Mouse (Mus musculus): ENCODE measurements around the gene Mast4.
A peak's percentile ranks its signal among the peaks of the same experiment; 100 is the strongest.

The Mast4 gene

DNA sequence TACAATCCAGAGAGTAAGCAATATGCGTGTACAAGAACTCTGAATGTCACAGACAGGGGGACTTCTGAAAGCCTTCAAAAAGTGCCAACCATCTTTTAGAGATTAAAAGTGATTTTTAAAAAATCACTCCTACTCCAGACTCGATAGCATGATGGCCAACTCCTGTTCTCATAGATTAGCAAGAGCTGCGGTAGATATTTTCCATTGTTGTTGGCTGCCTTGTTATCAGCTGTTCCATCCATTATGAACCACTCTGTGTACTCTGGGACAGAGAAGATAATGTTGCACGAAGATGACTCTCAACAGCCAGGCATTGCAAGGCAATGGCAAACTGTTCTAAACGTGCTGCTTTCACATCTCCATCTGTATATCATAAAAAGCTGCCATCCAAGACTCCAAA lies 360.4 kb downstream of the Mast4 start:
- DNase-seq (ENCODE audit: low spot score): no peak

DNA sequence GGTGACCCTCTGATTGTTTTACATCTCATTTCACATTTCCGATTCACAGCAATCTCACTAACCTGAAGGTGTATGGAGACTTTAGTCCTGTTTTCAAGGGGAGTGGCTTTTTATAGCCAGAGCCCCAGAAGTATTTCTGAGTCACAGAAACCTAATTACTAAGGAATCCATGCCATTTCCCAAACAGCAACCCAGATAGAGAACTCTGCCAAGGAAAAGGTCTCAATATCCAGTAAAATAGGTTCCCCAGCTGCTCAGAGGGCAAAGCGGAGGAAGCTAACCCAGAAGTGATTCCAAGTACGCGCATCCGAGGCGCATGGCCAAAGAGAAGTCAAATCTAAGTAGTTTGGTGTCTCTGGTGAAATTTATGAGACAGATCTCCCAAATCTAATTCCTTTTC lies 370.8 kb downstream of the Mast4 start:
- no peak for DNase-seq (ENCODE audit: low spot score)

DNA sequence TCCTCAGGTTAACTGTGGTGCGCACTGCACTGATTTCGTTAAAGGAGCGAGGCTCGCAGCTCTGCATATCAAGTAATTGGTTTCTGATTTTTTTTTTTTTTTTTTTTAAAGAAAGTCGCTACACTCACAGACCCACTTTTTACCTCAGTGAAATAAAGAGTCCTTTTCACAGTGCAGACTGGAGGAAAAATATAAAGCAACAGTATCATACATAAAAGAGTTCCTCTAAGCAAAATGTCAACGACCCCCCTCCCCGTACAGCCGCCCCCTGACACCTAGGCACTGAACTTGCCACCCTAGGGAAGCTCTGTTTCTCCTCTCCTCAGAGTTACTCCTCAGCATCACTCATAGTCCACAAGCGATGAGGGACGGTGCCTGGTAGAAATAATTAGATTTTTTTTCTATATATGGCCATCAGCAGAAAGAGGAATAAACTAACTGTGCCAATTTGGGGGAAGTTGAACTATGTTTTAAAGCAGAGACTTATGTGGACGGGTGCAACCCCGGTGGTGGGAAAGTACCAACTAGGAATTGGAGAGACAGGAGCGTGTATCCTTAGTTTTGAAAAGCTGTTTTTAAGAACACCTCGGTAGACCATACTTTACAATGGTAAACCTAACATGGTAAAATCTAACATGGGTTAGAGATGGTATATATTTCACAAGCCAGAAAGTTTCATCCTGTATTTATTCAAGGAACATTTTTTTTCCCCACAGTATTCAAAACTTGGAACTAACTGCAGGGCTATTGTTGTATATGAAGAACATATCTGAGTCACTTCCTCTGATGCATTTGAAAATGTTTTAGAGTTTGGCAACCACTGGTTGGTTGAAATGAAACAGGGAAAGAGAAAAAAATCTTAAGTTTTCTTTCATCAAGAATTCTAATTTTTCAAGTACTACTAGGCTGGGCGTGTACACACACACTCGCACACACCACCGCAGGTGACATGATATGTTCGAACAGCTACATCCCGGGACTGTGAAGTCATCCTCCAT lies 375.7 kb downstream of the Mast4 start:
- no peak for DNase-seq (ENCODE audit: low spot score)

DNA sequence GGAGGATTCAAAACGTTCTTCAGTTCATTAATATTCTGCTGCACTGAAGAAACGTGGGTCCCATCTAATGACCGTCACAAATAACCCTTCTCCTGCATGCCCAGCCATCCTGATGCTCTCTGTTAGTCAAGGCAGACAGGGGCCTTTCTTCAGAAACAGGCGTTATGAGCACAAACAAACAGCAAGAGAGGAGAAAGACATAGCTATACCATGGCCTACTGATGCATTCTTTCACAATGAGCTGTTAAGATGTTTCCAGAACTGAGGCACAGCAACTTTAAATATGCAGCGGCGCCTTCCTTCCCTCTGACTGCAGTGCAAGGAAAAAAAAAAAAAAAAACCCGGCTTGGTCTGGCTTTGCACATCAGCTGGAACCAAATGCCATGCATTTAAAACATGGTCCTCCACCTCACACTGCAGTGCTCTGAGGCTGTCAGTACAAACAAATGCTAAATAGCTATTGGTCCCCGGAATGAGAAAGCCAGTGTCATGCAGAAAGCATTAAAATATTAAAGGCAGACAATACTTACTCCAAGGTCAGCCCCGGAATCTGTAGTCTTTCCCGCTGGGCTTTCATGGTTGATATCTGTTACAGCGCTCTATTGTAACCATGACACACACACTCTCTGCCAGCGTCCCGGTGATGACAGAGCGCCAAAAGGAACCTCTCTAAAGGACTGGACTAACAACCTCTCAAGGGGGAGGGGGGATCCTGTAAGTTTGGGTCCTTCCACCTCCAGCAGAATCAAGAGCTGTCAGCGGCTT lies 376.6 kb downstream of the Mast4 start:
- peak; percentile 59 for DNase-seq (ENCODE audit: low spot score)

DNA sequence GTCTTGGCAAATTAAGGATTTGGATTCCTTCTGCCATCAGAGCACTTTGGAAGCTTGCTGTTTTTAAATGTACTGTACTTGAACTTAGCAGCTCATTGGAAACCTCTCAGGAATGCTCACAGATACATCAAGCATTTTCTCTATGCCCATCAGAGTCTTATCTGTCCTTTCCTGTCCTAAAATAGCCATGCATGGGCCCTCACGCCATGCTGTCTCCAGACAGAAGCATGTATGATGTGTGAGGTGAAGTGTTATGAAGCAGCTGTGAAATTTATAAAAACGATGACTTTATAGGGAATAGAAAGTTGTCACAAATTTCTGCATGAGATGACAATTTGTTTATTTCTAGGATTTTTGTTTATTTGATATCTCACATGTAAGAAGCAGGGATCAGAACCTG lies 378.8 kb downstream of the Mast4 start:
- DNase-seq (ENCODE audit: low spot score): no peak

DNA sequence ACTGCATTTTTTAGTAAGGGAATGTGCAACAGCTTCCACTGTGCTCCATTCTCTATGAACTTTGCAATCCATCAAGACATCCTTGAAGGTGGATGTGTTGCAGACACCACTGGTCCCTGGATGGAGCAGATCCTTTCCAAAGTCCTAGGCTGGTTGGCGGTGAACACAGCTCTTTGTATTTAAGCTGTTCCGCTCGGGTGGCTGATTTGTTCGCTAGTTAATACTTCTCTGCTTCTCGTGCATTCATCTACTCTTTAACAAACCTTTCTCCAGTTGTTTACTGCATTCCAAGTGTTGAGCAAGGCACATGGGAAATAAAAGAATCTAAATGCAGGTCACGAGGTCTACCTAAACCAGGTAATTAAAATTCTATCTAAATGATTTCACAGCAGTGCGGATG lies 384.5 kb downstream of the Mast4 start:
- peak; percentile 29 for DNase-seq (ENCODE audit: low spot score)

DNA sequence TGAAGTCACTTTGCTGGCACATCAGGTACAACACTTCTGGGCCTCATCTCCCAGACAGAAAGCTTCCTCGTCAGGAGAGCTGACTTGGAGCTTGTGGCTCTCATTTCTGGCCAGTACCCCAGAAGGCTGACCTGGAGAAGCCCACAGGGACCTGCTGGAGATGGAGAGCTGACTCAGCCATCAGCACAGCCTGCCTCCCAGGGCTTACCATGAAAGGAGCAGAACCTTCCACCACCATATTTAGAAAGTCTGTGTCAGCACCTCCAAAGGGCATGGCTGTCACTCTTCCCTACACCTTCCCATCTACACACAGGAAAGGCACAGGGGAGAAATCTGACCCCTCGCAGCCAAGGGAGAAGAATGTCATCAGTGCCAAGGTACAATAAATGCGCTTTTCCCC lies 385.3 kb downstream of the Mast4 start:
- no peak for DNase-seq (ENCODE audit: low spot score)

DNA sequence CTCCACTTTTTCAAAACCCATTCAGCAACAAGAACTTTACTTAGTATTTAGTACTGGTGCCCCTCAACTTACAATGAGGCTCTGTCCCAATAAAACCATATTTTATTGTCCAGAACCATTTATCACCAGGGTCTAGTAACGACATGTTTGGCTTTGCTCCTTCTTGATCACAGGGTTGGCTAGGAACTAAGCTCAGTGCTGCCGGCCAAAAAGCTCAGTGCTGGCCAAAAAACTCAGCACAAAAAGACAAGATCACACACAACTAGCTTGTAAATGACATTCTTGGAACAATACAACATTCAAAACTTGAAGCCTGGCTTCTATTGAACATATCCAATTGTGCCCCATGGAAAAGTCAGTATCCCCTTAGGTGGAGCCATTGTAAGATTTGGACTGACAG lies 386.8 kb downstream of the Mast4 start:
- DNase-seq (ENCODE audit: low spot score): no peak

DNA sequence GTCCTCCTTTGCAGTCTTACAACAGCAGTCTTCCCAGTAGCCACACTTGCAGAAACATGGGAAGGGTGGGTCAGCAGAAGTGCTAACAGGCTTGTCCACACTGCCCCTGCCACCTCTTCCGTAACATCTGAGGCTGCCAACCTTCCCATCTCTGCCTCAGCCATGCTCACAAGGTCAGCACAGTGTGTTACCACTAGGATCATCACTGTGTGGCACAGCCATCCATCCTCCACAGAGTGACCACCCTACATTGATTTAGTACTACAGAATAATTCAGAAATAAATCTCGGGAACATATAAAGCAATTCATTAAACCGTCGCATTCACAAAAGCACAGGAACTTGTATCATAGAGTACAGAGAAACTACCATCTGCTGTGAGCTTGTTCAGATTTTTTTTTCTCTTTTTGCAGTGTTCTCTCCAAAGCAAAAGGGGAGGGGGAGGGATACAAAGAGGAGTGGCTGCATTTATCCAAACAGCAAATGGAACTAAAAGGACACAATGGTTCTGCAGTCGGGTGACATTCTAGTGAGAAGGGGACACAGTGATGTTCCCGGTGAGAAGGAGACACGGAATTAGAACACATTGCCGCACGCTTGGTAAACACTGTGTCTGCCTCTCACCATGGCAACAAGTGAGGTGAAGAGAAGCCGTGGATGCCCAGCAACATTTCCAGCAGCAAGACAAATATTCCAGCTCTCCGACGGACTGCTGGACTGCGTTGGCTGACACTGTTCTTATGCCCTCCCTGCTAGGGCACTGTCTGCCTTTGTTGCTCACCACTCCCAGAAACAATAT lies 388.1 kb downstream of the Mast4 start:
- DNase-seq (ENCODE audit: low spot score): no peak

DNA sequence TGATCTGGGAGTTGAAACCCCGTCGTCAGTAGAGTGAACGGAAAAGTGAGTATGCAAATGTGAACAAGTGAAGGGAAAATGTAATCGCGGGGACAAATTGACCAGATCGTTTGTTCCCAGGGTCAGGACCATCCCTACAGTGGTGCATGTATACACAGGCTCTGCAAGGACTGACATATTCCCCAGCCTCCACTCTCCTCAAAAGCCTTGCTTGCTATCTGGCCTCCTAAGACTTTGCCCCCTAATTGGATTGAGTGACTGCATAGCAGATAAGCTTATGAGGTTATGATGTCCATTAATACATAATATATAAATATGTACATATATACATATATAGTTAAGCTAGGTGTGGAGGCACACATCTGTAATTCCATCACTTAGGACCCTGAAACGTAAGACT lies 388.8 kb downstream of the Mast4 start:
- no peak for DNase-seq (ENCODE audit: low spot score)

DNA sequence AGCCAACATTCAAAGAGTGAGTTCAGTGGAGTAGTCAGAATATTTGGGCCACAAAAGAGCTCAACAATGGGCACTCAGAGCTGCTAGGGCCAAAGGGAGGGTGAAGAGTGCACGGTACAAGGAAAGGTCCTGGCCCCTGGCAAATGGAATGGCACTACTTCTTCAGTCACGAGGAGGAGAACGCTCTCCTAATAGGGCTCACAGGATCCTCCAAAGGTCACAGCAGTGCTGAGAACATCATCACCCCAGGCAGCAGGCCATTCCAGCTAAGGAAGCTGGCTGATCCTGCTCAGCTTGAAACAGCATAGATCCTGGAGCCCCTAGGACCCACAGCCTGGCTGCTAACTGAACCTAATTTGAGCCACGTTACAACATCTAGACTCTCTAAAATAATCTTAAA lies 389.8 kb downstream of the Mast4 start:
- DNase-seq (ENCODE audit: low spot score): no peak

DNA sequence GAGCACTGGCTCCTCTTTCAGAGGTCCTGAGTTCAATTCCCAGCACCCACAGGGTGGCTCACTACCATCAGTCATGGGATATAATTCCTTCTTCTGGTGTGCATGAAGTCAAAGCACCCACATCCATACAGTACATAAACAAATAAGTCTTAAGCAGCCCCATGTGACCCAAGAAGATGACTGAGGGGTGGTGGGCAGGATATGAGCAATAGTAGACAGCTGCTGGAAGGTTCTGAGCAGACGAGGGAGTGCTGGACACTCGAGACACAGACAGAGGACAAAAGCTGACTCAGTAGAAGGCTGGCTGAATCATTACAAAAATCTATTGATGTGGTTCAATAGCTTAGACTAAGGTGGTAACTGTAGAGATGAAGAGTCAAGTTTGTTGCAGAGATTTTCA lies 391.7 kb downstream of the Mast4 start:
- DNase-seq (ENCODE audit: low spot score): no peak

DNA sequence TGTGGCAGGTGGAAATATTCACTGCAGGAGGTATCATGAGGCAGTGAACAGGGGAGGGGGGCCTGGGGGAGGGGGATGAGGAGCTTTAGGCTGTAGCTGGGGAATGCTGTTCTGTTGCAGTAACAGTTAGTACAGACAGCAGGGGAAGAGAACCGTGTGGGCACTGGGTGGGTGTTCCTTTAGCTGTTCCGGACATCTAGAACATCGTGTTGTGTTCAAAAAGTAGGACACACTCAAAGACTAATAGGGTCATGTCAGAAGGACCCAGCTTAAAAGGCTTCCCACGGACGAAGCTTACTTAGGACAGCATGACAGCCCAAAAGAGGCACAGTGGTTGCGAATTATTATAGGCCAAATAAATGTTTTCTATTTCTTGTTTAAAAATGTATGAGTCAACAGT lies 393.8 kb downstream of the Mast4 start:
- DNase-seq (ENCODE audit: low spot score): no peak

DNA sequence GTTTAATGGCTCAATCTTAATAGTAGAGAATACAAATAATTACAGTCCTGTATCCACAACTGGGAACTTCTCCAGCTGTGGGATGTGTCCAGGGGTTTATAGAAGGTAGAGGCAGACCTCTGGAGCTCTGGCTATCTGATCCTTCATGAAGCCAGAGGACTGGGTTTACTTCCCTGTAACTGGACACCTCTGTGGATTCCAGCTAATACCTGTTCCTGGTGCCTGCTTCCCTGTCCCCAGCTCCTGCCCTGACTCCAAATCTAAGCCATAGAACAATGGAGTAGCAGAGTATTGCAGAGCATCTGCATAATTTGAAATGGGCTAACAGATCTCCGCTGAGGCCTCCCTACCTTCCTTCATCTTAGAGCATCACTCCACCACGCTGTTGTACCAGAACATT lies 398.1 kb downstream of the Mast4 start:
- no peak for DNase-seq (ENCODE audit: low spot score)

DNA sequence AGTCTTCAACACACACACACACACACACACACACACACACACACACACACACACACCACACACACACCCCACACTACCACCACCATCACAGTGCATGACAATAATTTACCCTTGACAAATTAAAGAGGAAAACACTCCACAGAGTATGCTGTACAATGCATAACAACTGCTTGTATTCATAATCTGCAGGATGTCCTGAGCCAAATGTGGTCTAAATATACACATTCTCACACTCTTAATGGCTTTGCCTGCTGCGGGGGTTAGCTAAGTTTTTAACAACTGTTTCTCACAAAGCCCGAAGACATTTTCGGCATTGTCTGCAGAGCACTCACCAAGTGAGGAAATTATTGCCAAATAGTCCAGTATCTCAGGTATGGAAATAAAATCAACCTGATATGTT lies 398.5 kb downstream of the Mast4 start:
- DNase-seq (ENCODE audit: low spot score): no peak

DNA sequence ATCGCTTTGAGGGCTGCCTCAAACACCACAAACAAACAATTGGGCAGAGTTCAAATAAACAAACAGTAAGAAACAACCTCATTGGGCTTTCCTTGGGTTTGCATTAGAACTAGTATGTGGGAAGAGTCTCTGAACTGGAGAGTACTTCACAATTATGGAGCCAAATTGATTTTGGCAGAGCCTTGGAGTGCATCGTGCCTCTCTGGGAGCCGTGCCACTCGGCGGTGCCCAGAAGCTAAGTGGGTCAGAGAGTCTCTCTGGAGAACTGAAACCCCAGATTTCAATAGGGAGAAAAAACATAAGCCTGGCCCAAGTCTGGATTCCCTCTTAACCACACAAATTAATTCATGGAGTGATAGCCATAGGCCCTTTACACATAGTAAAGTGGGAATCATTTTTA lies 400.6 kb downstream of the Mast4 start:
- no peak for DNase-seq (ENCODE audit: low spot score)

DNA sequence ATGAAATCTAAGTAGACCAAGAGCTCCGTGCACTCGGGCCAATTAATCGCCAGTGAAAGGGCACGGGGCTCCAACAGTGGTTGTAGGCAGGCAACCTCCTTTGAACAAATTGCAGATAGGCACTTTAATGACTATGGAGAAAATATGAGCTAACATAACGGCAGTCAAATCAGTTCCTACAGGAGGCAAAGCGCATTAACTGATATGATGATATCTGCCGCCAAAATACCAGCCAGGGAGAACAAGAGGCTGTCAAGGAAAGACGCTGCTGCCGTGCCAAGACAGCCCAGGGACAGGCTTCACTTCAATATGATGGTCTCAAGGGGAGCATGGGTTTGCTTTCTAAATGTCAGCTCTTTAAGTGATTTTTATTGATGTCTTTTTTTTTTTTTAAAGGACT lies 401.9 kb downstream of the Mast4 start:
- no peak for DNase-seq (ENCODE audit: low spot score)

DNA sequence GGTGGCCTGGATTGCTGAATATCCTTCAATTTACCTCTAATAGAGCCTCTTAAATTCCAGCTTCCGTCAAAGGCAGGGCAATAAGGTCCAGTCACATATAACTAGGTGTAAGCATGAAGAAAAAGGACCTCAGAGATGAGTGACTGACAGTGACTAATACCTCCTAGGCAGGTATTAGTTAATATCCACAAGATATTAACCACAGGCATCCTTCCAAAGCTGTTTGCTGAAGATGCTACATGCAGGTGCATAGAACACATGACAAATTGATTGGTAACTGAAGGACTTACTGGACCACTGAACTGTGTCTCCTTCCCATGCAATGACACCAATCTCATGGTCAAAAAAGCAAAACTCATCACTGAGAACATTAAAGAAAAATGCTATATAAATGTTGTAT lies 402.3 kb downstream of the Mast4 start:
- DNase-seq (ENCODE audit: low spot score): no peak

DNA sequence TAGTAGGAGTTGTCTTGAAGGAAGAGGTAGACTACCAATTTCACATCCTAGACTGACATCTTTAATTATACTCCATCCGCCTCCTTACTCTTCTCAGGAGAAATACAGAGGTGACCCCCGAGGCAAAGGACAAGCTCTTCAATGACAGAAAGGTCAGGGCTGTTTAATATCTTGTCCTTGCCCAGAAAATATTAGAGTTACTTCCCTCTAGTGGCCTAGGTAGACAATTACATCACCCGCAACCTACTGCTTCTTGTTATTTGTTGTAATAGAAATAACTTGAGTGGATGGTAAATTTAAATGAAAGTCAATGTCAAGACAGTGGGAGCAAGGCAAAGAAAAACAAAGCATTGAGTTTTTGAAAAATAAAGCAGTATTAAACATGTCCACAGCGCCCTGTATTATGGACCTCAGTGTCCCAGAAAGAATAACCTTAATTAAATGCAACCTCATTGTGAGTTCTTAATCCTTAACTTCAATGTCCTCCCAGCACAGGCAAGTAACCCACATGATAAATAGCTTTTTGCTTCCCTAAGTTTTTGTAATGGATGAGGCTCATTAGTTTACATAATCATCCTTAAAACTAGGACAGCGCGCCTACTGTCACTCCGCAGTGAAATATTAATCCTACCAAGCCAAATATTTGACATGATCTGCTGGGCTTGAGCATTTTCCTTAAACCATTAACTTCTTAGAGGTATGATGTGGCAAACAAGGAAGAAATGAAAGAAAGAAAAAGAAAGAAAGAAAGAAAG lies 408.3 kb downstream of the Mast4 start:
- DNase-seq (ENCODE audit: low spot score): peak; percentile 47

DNA sequence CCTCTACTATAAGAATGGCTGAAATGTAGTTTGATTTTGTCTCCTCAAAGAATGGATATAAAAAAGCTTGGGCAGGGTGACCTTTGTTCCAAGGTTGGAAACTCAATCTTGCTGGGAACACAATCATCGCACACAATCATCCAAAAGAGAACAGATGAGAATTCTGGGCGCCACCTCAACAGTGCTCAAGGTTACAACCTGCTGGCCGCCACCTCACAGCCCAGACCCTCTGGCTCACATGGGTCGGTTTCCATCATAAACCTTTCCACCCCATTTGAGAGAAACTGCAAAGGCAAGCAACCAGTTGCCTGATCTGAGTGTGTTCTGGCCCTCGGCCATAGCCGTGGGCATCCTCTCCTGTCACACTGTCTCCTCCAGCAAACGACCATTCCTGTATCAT lies 414.6 kb downstream of the Mast4 start:
- DNase-seq (ENCODE audit: low spot score): no peak

DNA sequence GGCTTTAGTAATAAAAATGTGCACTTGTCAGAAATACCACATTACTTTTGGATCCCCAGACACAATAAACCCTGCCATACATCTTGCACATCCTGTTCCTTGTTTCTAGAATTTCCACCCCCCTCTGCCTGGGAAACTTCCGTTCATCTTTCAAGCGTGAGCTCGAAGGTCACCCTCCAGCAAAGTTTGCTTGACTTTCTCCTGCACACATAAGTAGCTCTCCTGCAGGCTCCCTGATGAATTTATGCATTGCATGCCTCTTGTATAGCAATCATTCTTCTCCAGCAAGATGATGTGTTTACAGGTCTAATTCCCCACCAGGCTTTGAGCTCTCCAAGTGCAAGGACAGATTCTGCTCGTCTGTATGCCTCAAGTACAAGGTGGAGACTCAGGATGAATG lies 415.7 kb downstream of the Mast4 start:
- no peak for DNase-seq (ENCODE audit: low spot score)

DNA sequence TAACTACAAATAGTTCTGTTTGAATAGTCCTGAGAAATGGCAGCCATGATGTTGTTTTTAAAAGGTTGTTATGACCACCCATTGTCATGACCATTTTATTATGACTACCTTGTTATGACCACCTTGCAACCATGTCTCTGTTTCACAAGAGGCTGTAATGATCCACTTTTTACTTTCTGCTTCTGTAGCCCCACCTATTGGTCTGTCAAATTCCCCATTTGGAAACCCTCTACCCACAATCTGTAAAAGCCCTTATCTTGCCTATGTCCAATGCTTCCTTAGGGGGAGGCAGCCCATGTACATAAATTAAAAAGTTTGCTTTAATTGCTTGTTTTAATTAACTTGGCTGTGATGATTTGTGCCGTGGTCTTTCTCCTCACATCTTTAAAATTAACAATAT lies 419.0 kb downstream of the Mast4 start:
- DNase-seq (ENCODE audit: low spot score): no peak

Measured in retina, embryonic 14.5 days (tissue).